Mouse (Mus musculus): ENCODE results near the gene Abt1.

- TF ChIP-seq CHD2 (IDR thresholded peaks at IDR 0.05; ENCODE audit: low read depth, low read length) (no peak), ZC3H11A (IDR thresholded peaks at IDR 0.05; ENCODE audit: borderline replicate concordance, low read depth, low read length) (no peak)
Measured at GRCm38 (mm10) chr13:23437908-23438307, 14.2 kb upstream of the Abt1 start.
